Mouse (Mus musculus) spleen, postnatal 36 days (tissue): Measurements from ENCODE around the gene Kif2c.
A peak's percentile ranks its signal among the peaks of the same experiment; 100 is the strongest.

Experiments used
- DNase-seq, 2 experiments: peaks; one replicate each; pipeline ENCODE4 v3.0.0; 2022; ENCODE audit warnings: low spot score in 2 of 2, mixed read lengths in 1 of 2

Gene Kif2c

GRCm38 (mm10) chr4:117120445-117121414 lies 61.7 kb downstream of the Kif2c start:
- peak; percentile 91 to 92 for DNase-seq

- no peak for DNase-seq
Observed at GRCm38 (mm10) chr4:117120052-117120444, 62.4 kb downstream of the Kif2c start.

GRCm38 (mm10) chr4:117119636-117120035 lies 62.8 kb downstream of the Kif2c start:
- DNase-seq = no peak

GRCm38 (mm10) chr4:117117931-117118330 lies 64.5 kb downstream of the Kif2c start:
- DNase-seq = no peak

- no peak for DNase-seq
Observed at GRCm38 (mm10) chr4:117115592-117115991, 66.8 kb downstream of the Kif2c start.

- no peak for DNase-seq
Observed at GRCm38 (mm10) chr4:117113237-117113636, 69.2 kb downstream of the Kif2c start.

GRCm38 (mm10) chr4:117110985-117111384 lies 71.5 kb downstream of the Kif2c start:
- no peak for DNase-seq

- DNase-seq = no peak
Observed at GRCm38 (mm10) chr4:117110249-117110648, 72.2 kb downstream of the Kif2c start.
